Mouse (Mus musculus) liver, embryonic 11.5 days (tissue): ENCODE results near the gene Sema3d. TPM values are rescaled to one million over a fixed set of nuclear protein-coding genes. Genes with fewer than 3 reads are reported as not detected.

Source experiments
- ATAC-seq: fragments of 200-750 bp; cut with Nextera tagmentation; replicated peaks from 2 replicates; pipeline ENCODE4 v1.8.0; 2017; ENCODE audit warnings: moderate number of reproducible peaks, mild to moderate bottlenecking, moderate TSS enrichment, moderate library complexity; ENCODE audit not compliant: low FRiP score
- DNase-seq: peaks from one replicate; pipeline ENCODE4 v3.0.0-alpha.2; 2017; ENCODE audit warnings: low spot score
- H3K27ac ChIP-seq: fragments of 300-500 bp; sonication (generic); 2 replicates; pipeline ENCODE4 v1.5.1; 2014; ENCODE audit warnings: mild to moderate bottlenecking, low read depth, low read length, control low read depth
- H3K27me3 ChIP-seq: fragments of 300-500 bp; sonication (generic); replicated peaks from 2 replicates; pipeline ENCODE4 v1.6.1; 2014; ENCODE audit warnings: low read length, mixed read lengths; ENCODE audit not compliant: control insufficient read depth, insufficient read depth
- H3K36me3 ChIP-seq: fragments of 300-500 bp; sonication (generic); 2 replicates; pipeline ENCODE4 v1.6.1; 2014; ENCODE audit warnings: mild to moderate bottlenecking, low read length, moderate library complexity, mixed read lengths; ENCODE audit not compliant: control insufficient read depth, insufficient read depth
- H3K4me1 ChIP-seq: fragments of 300-500 bp; sonication (generic); replicated peaks from 2 replicates; pipeline ENCODE4 v1.6.1; 2014; ENCODE audit warnings: low read length, mixed read lengths; ENCODE audit not compliant: control insufficient read depth, insufficient read depth
- H3K4me2 ChIP-seq: fragments of 300-500 bp; sonication (generic); 2 replicates; pipeline ENCODE4 v1.6.1; 2014; ENCODE audit warnings: mild to moderate bottlenecking, control low read depth, moderate library complexity
- H3K4me3 ChIP-seq: fragments of 300-500 bp; sonication (generic); 2 replicates; pipeline ENCODE4 v1.5.1; 2014; ENCODE audit warnings: low read depth, low read length, control low read depth
- H3K9ac ChIP-seq: fragments of 300-500 bp; sonication (generic); 2 replicates; pipeline ENCODE4 v1.6.1; 2014; ENCODE audit warnings: low read depth, low read length, control low read depth
- H3K9me3 ChIP-seq: fragments of 300-500 bp; sonication (generic); 2 replicates; pipeline ENCODE4 v1.6.1; 2016; ENCODE audit warnings: low read length, inconsistent platforms, mixed read lengths; ENCODE audit not compliant: control insufficient read depth
- WGBS: fragments of 180-500 bp; shearing (Covaris S2); extraction: QIAGEN DNeasy Blood & Tissue Kit; methylation state at CpG from one replicate; pipeline ENCODE4 v1.1.7; 2014; 5-methylcytosine and 5-hydroxymethylcytosine counted together
- polyA plus RNA-seq: library from polyadenylated mRNA; unstranded; fragments of >200 nt; fragmentation: Nextera tagmentation; extraction: Ambion mirVana; gene quantifications from 2 replicates; pipeline ENCODE4 v1.2.1, GENCODE M21; 2014

Sema3d gene
- polyA plus RNA-seq, 1 experiment from 2014 or later, result 5.0 TPM

DNA sequence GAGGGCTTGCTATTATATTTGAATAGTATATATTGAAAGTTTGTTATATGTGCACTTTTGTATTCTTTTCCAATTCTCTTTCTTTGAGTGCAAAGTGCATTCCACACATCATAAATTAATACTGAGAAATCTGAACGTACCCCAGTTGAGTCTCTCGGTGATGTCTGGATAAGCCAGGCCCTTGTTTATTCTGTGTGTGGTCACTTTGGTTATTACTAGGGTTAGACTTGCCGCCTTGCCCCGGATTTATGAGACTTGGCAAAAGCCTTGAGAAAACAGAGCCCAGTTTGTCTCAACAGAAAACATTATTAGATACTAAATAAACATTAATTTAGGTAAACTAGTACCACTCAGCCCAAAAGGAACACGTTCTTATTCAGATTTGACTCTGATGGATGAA, 40.1 kb downstream of the Sema3d start:
- DNase-seq, result no peak
- no peak overlapping the region for H3K4me3 ChIP-seq
- 73% methylated on average over 5 of the region's 5 CpGs for whole genome bisulfite sequencing
- no peak for ATAC-seq
- no peak overlapping the region for H3K4me2 ChIP-seq
- no peaks in the 10 kb centered on the region for H3K36me3 ChIP-seq
- no peaks in the 10 kb centered on the region for H3K9me3 ChIP-seq
- no peaks in the 10 kb centered on the region for H3K27me3 ChIP-seq
- H3K27ac ChIP-seq, result no peak overlapping the region
- H3K9ac ChIP-seq, result no peak overlapping the region
- no peaks in the 10 kb centered on the region for H3K4me1 ChIP-seq

GRCm38 (mm10) chr5:12441737-12442136, 58.6 kb downstream of the Sema3d start:
- no peak for DNase-seq
- no peak for ATAC-seq
- Histone ChIP-seq H3K4me3 (no peak overlapping the region), H3K36me3 (no peaks in the 10 kb centered on the region), H3K9me3 (no peaks in the 10 kb centered on the region), H3K4me1 (no peaks in the 10 kb centered on the region), H3K4me2 (no peak overlapping the region), H3K27ac (no peak overlapping the region), H3K27me3 (no peaks in the 10 kb centered on the region), H3K9ac (no peak overlapping the region)
- 64% methylated on average over 1 of the region's 1 CpGs for WGBS

GRCm38 (mm10) chr5:12442176-12443105, 59.3 kb downstream of the Sema3d start:
- no peak for DNase-seq
- no peak for ATAC-seq
- no peak overlapping the region for H3K27ac ChIP-seq
- no peak overlapping the region for H3K9ac ChIP-seq
- H3K4me3 ChIP-seq, result no peak overlapping the region
- 61% methylated on average over 7 of the region's 7 CpGs for WGBS
- no peaks in the 10 kb centered on the region for H3K9me3 ChIP-seq
- no peaks in the 10 kb centered on the region for H3K4me1 ChIP-seq
- no peaks in the 10 kb centered on the region for H3K27me3 ChIP-seq
- no peak overlapping the region for H3K4me2 ChIP-seq
- no peaks in the 10 kb centered on the region for H3K36me3 ChIP-seq

DNA sequence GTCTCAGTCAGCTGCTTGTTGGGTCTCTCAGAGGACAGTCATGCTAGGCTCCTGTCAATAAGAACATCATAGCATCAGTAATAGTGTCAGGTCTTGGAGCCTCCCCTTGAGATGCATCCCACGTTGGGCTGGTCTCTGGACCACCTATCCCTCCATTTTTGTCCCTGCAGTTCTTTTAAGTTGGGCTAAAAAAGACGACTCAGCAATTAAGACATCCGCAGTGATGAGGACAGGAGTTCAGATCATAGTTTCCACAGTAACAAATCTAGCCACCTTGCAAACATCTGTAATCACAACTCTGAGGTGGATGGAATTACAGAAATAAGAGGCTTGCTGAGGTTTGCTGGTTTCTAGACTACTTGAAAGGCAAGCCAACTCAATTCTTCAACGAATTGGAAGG, 67.9 kb downstream of the Sema3d start:
- ATAC-seq (no peak), DNase-seq (no peak)
- 80% methylated on average over 4 of the region's 4 CpGs for whole genome bisulfite sequencing

GRCm38 (mm10) chr5:12454946-12455345, 71.8 kb downstream of the Sema3d start:
- ATAC-seq, result no peak
- no peaks in the 10 kb centered on the region for H3K4me1 ChIP-seq
- H3K36me3 ChIP-seq, result no peaks in the 10 kb centered on the region
- H3K4me3 ChIP-seq, result no peak overlapping the region
- no peak overlapping the region for H3K9ac ChIP-seq
- 61% methylated on average over 1 of the region's 1 CpGs for WGBS
- no peaks in the 10 kb centered on the region for H3K27me3 ChIP-seq
- no peak overlapping the region for H3K27ac ChIP-seq
- DNase-seq, result no peak
- H3K4me2 ChIP-seq, result no peak overlapping the region
- H3K9me3 ChIP-seq, result no peaks in the 10 kb centered on the region

More for the DNA sequence above, 67.9 kb downstream of the Sema3d start:
- no peak overlapping the region for H3K4me3 ChIP-seq
- no peak overlapping the region for H3K9ac ChIP-seq
- H3K4me2 ChIP-seq, result no peak overlapping the region
- H3K36me3 ChIP-seq, result no peaks in the 10 kb centered on the region
- H3K9me3 ChIP-seq, result no peaks in the 10 kb centered on the region
- H3K27ac ChIP-seq, result no peak overlapping the region
- H3K4me1 ChIP-seq, result no peaks in the 10 kb centered on the region
- H3K27me3 ChIP-seq, result no peaks in the 10 kb centered on the region

DNA sequence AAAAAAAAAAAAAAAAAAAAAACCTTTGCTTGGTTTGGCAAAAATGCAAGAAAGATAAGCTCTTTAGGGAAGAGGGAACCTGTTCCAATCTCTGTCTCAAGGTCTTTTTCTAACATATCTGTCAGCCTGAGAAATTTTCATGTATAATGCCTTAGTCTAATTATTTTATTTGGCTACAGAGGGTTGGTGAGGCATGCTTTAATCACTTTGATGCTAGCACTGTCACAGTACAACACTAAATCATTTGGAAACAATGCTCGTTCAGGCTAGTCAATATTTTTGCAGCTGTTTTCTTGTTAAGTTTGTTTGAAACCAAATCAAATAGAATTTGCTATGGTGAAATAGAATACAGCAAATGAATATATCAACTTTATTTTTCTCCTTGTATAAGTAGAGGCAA, 74.3 kb downstream of the Sema3d start:
- no peaks in the 10 kb centered on the region for H3K9me3 ChIP-seq
- no peaks in the 10 kb centered on the region for H3K36me3 ChIP-seq
- no peak overlapping the region for H3K4me3 ChIP-seq
- WGBS, result 79% methylated on average over 1 of the region's 1 CpGs
- DNase-seq (no peak), ATAC-seq (no peak)
- H3K9ac ChIP-seq, result no peak overlapping the region
- H3K4me1 ChIP-seq, result no peaks in the 10 kb centered on the region
- no peaks in the 10 kb centered on the region for H3K27me3 ChIP-seq
- no peak overlapping the region for H3K27ac ChIP-seq
- H3K4me2 ChIP-seq, result no peak overlapping the region

GRCm38 (mm10) chr5:12467568-12468336, 84.6 kb downstream of the Sema3d start:
- 71% methylated on average over 4 of the region's 4 CpGs for WGBS
- Histone ChIP-seq H3K9ac (no peak overlapping the region), H3K36me3 (no peaks in the 10 kb centered on the region), H3K9me3 (no peaks in the 10 kb centered on the region), H3K4me2 (no peak overlapping the region), H3K4me3 (no peak overlapping the region), H3K4me1 (no peaks in the 10 kb centered on the region), H3K27me3 (no peaks in the 10 kb centered on the region), H3K27ac (no peak overlapping the region)
- ATAC-seq, result no peak
- DNase-seq, result no peak

DNA sequence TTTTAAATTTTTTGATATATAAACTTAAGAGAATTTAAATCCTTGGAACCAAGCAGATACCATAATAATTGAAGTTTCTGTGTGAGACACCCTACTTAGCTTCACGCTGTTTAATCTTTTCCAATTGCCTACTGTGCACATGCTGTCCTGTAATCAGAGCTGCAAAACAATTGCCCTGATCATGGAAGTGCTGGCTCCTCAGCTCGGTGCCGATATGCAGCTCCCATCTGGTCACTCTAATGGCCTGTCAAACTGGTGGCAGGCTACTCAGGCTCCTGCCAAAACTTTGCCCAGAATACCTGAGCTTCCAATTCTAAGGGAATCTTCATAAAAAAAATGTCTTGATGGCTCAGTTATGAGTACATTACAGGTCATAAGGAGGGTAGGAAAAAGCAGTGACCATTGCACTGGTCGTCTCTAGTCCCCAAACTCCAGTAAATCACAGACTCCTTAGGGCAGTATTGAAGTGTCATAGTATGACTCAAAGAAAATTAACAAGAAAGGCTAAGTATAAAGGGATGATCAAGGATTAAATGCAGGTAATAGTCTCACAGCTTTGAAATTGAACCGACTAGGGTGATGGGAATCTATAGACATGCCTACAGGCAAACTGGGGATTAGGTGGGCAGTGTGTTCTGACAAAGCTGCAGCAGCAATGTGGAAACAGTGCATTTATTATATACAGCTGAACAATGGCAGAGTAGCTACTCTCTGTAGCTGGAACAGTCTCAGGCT, 91.9 kb downstream of the Sema3d start:
- H3K9me3 ChIP-seq, result no peaks in the 10 kb centered on the region
- H3K36me3 ChIP-seq, result no peaks in the 10 kb centered on the region
- H3K27ac ChIP-seq, result no peak overlapping the region
- 76% methylated on average over 5 of the region's 5 CpGs for WGBS
- no peak overlapping the region for H3K4me3 ChIP-seq
- H3K4me2 ChIP-seq, result no peak overlapping the region
- no peaks in the 10 kb centered on the region for H3K4me1 ChIP-seq
- ATAC-seq (no peak), DNase-seq (no peak)
- H3K9ac ChIP-seq, result no peak overlapping the region
- H3K27me3 ChIP-seq, result no peaks in the 10 kb centered on the region
